Mouse (Mus musculus) intestine, postnatal 0 days (tissue): ENCODE measurements around the gene Dlx1. TPM values are rescaled to one million over a fixed set of nuclear protein-coding genes. Genes with fewer than 3 reads are reported as not detected.
A peak's percentile ranks its signal among the peaks of the same experiment; 100 is the strongest.

Source experiments
- ATAC-seq: fragments of 200-750 bp; cut with Nextera tagmentation; 2 replicates; pipeline ENCODE4 v1.8.0; 2017; ENCODE audit warnings: mild to moderate bottlenecking, moderate TSS enrichment, moderate library complexity
- H3K27ac ChIP-seq: fragments of 300-500 bp; sonication (generic); 2 replicates; pipeline ENCODE4 v1.5.1; 2014; ENCODE audit warnings: mild to moderate bottlenecking, low read depth, low read length, moderate library complexity
- H3K27me3 ChIP-seq: fragments of 300-500 bp; sonication (generic); replicated peaks from 2 replicates; pipeline ENCODE4 v1.6.1; 2014; ENCODE audit warnings: low read length, mixed read lengths; ENCODE audit not compliant: control insufficient read depth, insufficient read depth
- H3K36me3 ChIP-seq: fragments of 300-500 bp; sonication (generic); 2 replicates; pipeline ENCODE4 v1.6.1; 2014; ENCODE audit warnings: mild to moderate bottlenecking, moderate library complexity; ENCODE audit not compliant: control insufficient read depth, insufficient read depth
- H3K4me1 ChIP-seq: fragments of 300-500 bp; sonication (generic); replicated peaks from 2 replicates; pipeline ENCODE4 v1.6.1; 2014; ENCODE audit warnings: antibody characterized with exemption, low read length, mixed read lengths; ENCODE audit not compliant: control insufficient read depth, insufficient read depth
- H3K4me2 ChIP-seq: fragments of 300-500 bp; sonication (generic); replicated peaks from 2 replicates; pipeline ENCODE4 v1.6.1; 2014; ENCODE audit warnings: low read depth, mild to moderate bottlenecking, moderate library complexity
- H3K4me3 ChIP-seq: fragments of 300-500 bp; sonication (generic); 2 replicates; pipeline ENCODE4 v1.5.1; 2014; ENCODE audit warnings: low read depth, low read length
- H3K9ac ChIP-seq: fragments of 300-500 bp; sonication (generic); 2 replicates; pipeline ENCODE4 v1.6.1; 2014; ENCODE audit warnings: mild to moderate bottlenecking, low read depth, low read length
- H3K9me3 ChIP-seq: fragments of 300-500 bp; sonication (generic); 2 replicates; pipeline ENCODE4 v1.6.1; 2016; ENCODE audit warnings: mixed run types; ENCODE audit not compliant: control insufficient read depth
- CTCF ChIP-seq: sonication (generic); IDR thresholded peaks from 2 replicates; pipeline ENCODE4 v1.5.1; 2016; ENCODE audit warnings: low read depth, mild to moderate bottlenecking, control low read depth, antibody characterized with exemption, moderate library complexity
- WGBS: fragments of 180-500 bp; shearing (Covaris S2); extraction: QIAGEN DNeasy Blood & Tissue Kit; methylation state at CpG from one replicate; pipeline ENCODE4 v1.1.7; 2014; 5-methylcytosine and 5-hydroxymethylcytosine counted together
- polyA plus RNA-seq: library from polyadenylated mRNA; unstranded; fragments of >200 nt; fragmentation: Nextera tagmentation; extraction: Ambion mirVana; gene quantifications from 2 replicates; pipeline ENCODE4 v1.2.1, GENCODE M21; 2015

Dlx1 gene
- 1.5 and 1.8 TPM in 2 replicates for polyA plus RNA-seq

DNA sequence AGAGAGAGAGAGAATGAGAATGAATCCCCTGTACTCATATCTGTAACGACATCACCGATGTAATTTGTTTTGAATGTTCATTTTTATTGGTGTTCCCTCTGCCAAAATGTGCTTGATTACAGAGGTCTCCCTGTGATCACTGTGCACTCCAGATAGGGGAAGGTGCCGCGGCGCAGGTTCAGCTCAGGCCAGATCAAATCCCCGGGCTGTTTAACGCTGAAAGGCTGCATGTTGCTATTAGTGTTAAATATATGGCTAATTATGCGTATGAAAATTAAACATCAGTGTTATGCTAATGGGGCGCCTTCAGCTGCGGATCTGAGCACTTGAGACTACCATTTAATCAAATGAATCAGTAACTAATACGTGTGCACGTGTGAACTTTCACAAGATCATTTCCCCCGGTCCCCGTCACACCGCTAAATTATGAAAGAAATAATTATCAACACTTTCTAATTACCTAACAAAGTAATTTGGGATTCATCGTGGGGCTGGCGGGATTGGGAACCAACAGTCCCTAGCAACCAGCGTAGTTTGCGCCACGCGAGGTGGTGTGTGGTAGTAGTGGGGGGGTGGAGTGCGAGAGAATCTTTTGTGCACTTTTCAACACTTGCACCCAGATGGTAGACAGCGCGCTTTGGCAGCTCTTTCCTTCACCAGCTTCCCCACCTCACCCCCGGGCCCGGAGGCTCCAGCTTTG, at the start of gene Dlx1:
TSS of gene Dlx1 (plus strand) at position 100 of the 700 bp plus-strand sequence.
- H3K4me3 ChIP-seq: peak within 1 kb of the TSS; percentile 50
- H3K27ac ChIP-seq: no peak within 1 kb of the TSS
- H3K4me1 ChIP-seq: peaks cover 4% of the 10 kb centered on the region; the same call in 1 of the 2 replicates
- no peak for TF ChIP-seq CTCF
- H3K36me3 ChIP-seq: no peaks in the 10 kb centered on the region
- no peaks in the 10 kb centered on the region for H3K9me3 ChIP-seq
- WGBS: 3% methylated on average over 26 of the region's 26 CpGs
- no peak for ATAC-seq
- peaks cover 98% of the 10 kb centered on the region for H3K27me3 ChIP-seq
- H3K9ac ChIP-seq: no peak within 1 kb of the TSS
- peak within 1 kb of the TSS; percentile 88 for H3K4me2 ChIP-seq

DNA sequence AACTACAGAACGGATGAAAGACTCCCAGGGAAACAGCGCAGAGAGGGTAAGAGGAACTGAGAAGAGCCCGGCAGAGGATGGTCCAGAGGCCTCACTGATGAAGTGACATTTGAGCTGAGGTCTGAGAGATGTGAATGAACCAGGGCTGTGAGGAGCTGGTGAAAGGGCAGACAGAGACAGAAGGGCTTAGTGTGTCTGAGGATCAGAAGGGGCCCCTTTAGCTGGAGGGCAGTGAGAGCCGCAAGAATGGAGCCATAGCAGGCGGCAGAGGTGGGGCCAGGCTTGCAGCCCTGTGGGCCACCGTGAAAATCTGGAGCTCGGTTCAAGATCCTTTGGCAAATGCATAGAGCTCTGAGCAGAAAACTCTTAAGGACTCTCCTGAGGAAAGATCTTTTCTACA, 48.0 kb upstream of the Dlx1 start:
- Histone ChIP-seq H3K27ac (no peak overlapping the region), H3K4me3 (no peak overlapping the region), H3K9ac (no peak overlapping the region), H3K4me2 (no peak overlapping the region), H3K4me1 (no peaks in the 10 kb centered on the region), H3K36me3 (no peaks in the 10 kb centered on the region), H3K27me3 (no peaks in the 10 kb centered on the region), H3K9me3 (no peaks in the 10 kb centered on the region)
- WGBS: 48% methylated on average over 7 of the region's 7 CpGs
- ATAC-seq: no peak
- no peak for TF ChIP-seq CTCF

- H3K27me3 ChIP-seq: no peaks in the 10 kb centered on the region
- no peak for TF ChIP-seq CTCF
- WGBS: 86% methylated on average over 6 of the region's 6 CpGs
- no peak overlapping the region for H3K4me3 ChIP-seq
- no peaks in the 10 kb centered on the region for H3K4me1 ChIP-seq
- no peaks in the 10 kb centered on the region for H3K36me3 ChIP-seq
- ATAC-seq: no peak
- H3K27ac ChIP-seq: no peak overlapping the region
- H3K4me2 ChIP-seq: no peak overlapping the region
- H3K9ac ChIP-seq: no peak overlapping the region
- no peaks in the 10 kb centered on the region for H3K9me3 ChIP-seq
These were observed 46.1 kb upstream of the Dlx1 start for GRCm38 (mm10) chr2:71481825-71482224.

- Histone ChIP-seq H3K4me3 (no peak overlapping the region), H3K27ac (no peak overlapping the region), H3K4me1 (no peaks in the 10 kb centered on the region), H3K9ac (no peak overlapping the region), H3K4me2 (no peak overlapping the region), H3K9me3 (no peaks in the 10 kb centered on the region), H3K36me3 (no peaks in the 10 kb centered on the region), H3K27me3 (no peaks in the 10 kb centered on the region)
- no peak for ATAC-seq
- WGBS: 71% methylated on average over 10 of the region's 10 CpGs
- no peak for TF ChIP-seq CTCF
These were observed 44.7 kb upstream of the Dlx1 start for GRCm38 (mm10) chr2:71483046-71483716.

GRCm38 (mm10) chr2:71483717-71484066, 44.2 kb upstream of the Dlx1 start:
- Histone ChIP-seq H3K4me1 (no peaks in the 10 kb centered on the region), H3K9me3 (no peaks in the 10 kb centered on the region), H3K36me3 (no peaks in the 10 kb centered on the region), H3K9ac (no peak overlapping the region), H3K4me3 (no peak overlapping the region), H3K27me3 (no peaks in the 10 kb centered on the region), H3K4me2 (no peak overlapping the region), H3K27ac (no peak overlapping the region)
- no peak for TF ChIP-seq CTCF
- WGBS: 70% methylated on average over 5 of the region's 5 CpGs
- ATAC-seq: no peak

DNA sequence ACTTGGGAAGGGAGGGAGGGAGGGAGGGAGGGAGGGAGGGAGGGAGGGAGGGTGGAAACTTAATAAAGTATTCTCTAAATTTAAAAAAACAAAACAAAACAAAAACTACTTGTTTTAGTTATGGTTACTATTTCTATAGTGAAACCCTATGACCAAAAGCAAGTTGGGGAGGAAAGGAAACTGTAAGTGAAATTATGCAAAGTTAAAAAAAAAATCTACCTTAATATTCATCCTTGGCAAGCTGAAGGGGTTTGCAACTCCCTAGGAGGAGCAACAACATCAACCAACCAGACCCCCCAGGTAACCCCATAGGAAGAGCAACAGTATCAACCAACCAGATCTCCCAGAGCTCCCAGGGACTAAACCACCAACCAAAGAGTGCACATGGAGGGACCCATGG, 36.6 kb upstream of the Dlx1 start:
- TF ChIP-seq CTCF: no peak
- H3K27me3 ChIP-seq: no peaks in the 10 kb centered on the region
- H3K9ac ChIP-seq: no peak overlapping the region
- H3K36me3 ChIP-seq: no peaks in the 10 kb centered on the region
- H3K27ac ChIP-seq: no peak overlapping the region
- no peak for ATAC-seq
- H3K4me2 ChIP-seq: no peak overlapping the region
- H3K4me3 ChIP-seq: no peak overlapping the region
- H3K4me1 ChIP-seq: no peaks in the 10 kb centered on the region
- H3K9me3 ChIP-seq: no peaks in the 10 kb centered on the region
